Mouse (Mus musculus) midbrain, embryonic 13.5 days (tissue): Measurements from ENCODE around the gene B4galnt2. TPM values are rescaled to one million over a fixed set of nuclear protein-coding genes. Genes with fewer than 3 reads are reported as not detected.

Experiments
- ATAC-seq: fragments of 200-750 bp; cut with Nextera tagmentation; 2 replicates; pipeline ENCODE4 v1.8.0; 2017; ENCODE audit warnings: mild to moderate bottlenecking, moderate TSS enrichment, moderate library complexity
- H3K27ac ChIP-seq: fragments of 300-500 bp; sonication (generic); 2 replicates; pipeline ENCODE4 v1.5.1; 2015; ENCODE audit warnings: inconsistent platforms, mild to moderate bottlenecking, moderate library complexity
- H3K27me3 ChIP-seq: fragments of 300-500 bp; sonication (generic); 2 replicates; pipeline ENCODE4 v1.6.1; 2015; ENCODE audit warnings: mild to moderate bottlenecking, inconsistent platforms
- H3K36me3 ChIP-seq: fragments of 300-500 bp; sonication (generic); 2 replicates; pipeline ENCODE4 v1.6.1; 2015; ENCODE audit warnings: mild to moderate bottlenecking, inconsistent platforms
- H3K4me1 ChIP-seq: fragments of 300-500 bp; sonication (generic); replicated peaks from 2 replicates; pipeline ENCODE4 v1.6.1; 2015; ENCODE audit warnings: inconsistent platforms
- H3K4me2 ChIP-seq: fragments of 300-500 bp; sonication (generic); replicated peaks from 2 replicates; pipeline ENCODE4 v1.6.1; 2015; ENCODE audit warnings: moderate library complexity, mild to moderate bottlenecking, inconsistent platforms
- H3K4me3 ChIP-seq: fragments of 300-500 bp; sonication (generic); replicated peaks from 2 replicates; pipeline ENCODE4 v1.5.1; 2015; ENCODE audit warnings: mild to moderate bottlenecking, inconsistent platforms
- H3K9ac ChIP-seq: fragments of 300-500 bp; sonication (generic); replicated peaks from 2 replicates; pipeline ENCODE4 v1.6.1; 2015; ENCODE audit warnings: mild to moderate bottlenecking, inconsistent platforms
- H3K9me3 ChIP-seq: fragments of 300-500 bp; sonication (generic); 2 replicates; pipeline ENCODE4 v1.6.1; 2016; ENCODE audit warnings: mild to moderate bottlenecking, inconsistent platforms
- WGBS: fragments of 180-500 bp; shearing (Covaris S2); methylation state at CpG from one replicate; pipeline ENCODE4 v1.1.7; 2015; 5-methylcytosine and 5-hydroxymethylcytosine counted together
- polyA plus RNA-seq: library from polyadenylated mRNA; unstranded; fragments of >200 nt; fragmentation: Nextera tagmentation; extraction: Ambion mirVana; gene quantifications from 2 replicates; pipeline ENCODE4 v1.2.1, GENCODE M21; 2015

Gene B4galnt2
- polyA plus RNA-seq, 1 experiment from 2014 or later: not detected

GRCm38 (mm10) chr11:95853684-95854083, 61.0 kb downstream of the B4galnt2 start:
- Histone ChIP-seq H3K4me3 (no peak overlapping the region), H3K4me1 (peaks cover 10% of the 10 kb centered on the region), H3K4me2 (no peak overlapping the region), H3K9ac (no peak overlapping the region), H3K27me3 (0 out of 2 replicates have a peak, but pooled peaks cover 2% of the 10 kb centered on the region), H3K9me3 (no peaks in the 10 kb centered on the region), H3K36me3 (no peaks in the 10 kb centered on the region), H3K27ac (no peak overlapping the region)
- no peak for ATAC-seq
- 58% methylated on average over 5 of the region's 5 CpGs for WGBS

DNA sequence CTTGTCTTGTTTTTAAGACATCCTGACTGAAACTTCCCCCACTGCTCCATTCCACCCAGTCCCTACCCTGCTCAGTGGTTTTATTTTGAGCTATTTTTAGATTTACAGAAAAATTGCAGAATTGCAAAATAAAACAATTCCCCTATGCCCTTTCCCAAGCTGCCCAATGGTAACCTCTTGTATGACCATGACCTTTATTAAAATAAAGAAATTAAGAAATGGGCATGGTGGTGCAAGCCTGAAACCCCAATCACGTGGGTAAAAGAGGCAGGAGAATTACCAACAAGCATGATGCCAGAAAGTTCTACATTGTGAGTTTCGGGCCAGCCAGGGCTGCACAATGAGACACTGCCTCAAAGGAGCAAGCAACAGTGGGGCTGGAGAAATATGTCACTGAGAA, 63.8 kb downstream of the B4galnt2 start:
- no peak overlapping the region for H3K4me3 ChIP-seq
- WGBS: 76% methylated on average over 2 of the region's 2 CpGs

DNA sequence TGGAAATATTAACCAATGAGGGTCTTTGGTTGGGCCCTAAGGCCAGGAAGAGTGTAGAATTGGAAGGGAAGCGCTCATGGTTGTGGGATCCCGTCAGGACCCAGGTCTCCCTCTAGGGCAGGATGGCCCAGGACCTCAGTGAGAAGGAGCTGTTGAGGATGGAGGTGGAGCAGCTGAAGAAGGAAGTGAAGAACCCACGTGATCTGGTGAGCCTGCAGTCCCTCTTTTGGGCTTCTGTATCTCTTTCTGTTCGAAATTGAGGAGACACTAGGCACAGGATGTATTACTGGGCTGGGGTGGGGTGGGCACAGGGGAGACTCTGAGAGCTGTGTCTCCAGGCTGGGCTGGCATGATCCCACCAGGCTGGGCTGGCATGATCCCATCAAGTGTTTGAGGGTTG, 69.8 kb downstream of the B4galnt2 start:
- peaks cover 5% of the 10 kb centered on the region; the same call in 1 of the 2 replicates for H3K4me1 ChIP-seq
- no peaks in the 10 kb centered on the region for H3K9me3 ChIP-seq
- no peak overlapping the region for H3K9ac ChIP-seq
- no peak overlapping the region for H3K27ac ChIP-seq
- H3K36me3 ChIP-seq: no peaks in the 10 kb centered on the region
- H3K4me2 ChIP-seq: no peak overlapping the region
- no peak for ATAC-seq
- H3K4me3 ChIP-seq: no peak overlapping the region
- WGBS: 67% methylated on average over 4 of the region's 4 CpGs
- H3K27me3 ChIP-seq: peaks cover 27% of the 10 kb centered on the region

More for the DNA sequence above, 63.8 kb downstream of the B4galnt2 start:
- no peak for ATAC-seq
- H3K4me2 ChIP-seq: no peak overlapping the region
- H3K9ac ChIP-seq: no peak overlapping the region
- no peaks in the 10 kb centered on the region for H3K4me1 ChIP-seq
- H3K27ac ChIP-seq: no peak overlapping the region
- H3K27me3 ChIP-seq: 0 out of 2 replicates have a peak, but pooled peaks cover 2% of the 10 kb centered on the region
- no peaks in the 10 kb centered on the region for H3K9me3 ChIP-seq
- no peaks in the 10 kb centered on the region for H3K36me3 ChIP-seq

- Histone ChIP-seq H3K36me3 (no peaks in the 10 kb centered on the region), H3K4me3 (no peak overlapping the region), H3K9me3 (no peaks in the 10 kb centered on the region), H3K4me1 (peaks cover 5% of the 10 kb centered on the region; the same call in 1 of the 2 replicates), H3K27ac (no peak overlapping the region), H3K27me3 (peaks cover 31% of the 10 kb centered on the region), H3K9ac (no peak overlapping the region), H3K4me2 (no peak overlapping the region)
- WGBS: 62% methylated on average over 6 of the region's 6 CpGs
- no peak for ATAC-seq
Observed at GRCm38 (mm10) chr11:95843421-95843950, 71.2 kb downstream of the B4galnt2 start.

DNA sequence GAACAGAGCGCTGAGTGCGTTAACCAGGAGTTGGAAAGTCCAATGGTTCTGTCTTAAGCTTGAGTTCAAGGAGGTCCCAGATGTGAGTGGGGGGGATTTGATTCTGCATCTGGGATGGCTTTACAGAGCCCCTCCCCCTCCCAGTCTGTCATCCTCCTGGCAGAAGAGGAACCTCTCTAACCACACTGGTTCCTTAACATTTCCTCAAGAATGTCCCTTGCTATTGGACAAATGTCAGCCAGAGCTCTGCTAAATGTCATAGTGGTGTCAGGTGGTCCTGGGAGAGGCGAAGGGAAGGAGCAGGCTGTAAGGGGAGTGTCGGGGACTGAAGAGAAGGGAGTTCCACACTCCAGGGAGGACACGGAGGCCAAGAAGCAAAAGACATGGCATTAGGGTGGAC, 71.7 kb downstream of the B4galnt2 start:
- H3K4me2 ChIP-seq: no peak overlapping the region
- H3K4me1 ChIP-seq: peaks cover 5% of the 10 kb centered on the region; the same call in 1 of the 2 replicates
- peaks cover 33% of the 10 kb centered on the region for H3K27me3 ChIP-seq
- no peak overlapping the region for H3K4me3 ChIP-seq
- ATAC-seq: no peak
- H3K9me3 ChIP-seq: no peaks in the 10 kb centered on the region
- 84% methylated on average over 5 of the region's 5 CpGs for WGBS
- no peak overlapping the region for H3K27ac ChIP-seq
- H3K9ac ChIP-seq: no peak overlapping the region
- no peaks in the 10 kb centered on the region for H3K36me3 ChIP-seq

GRCm38 (mm10) chr11:95842074-95842681, 72.5 kb downstream of the B4galnt2 start, which contains the start of gene Abi3:
TSS of gene Abi3 (minus strand) at chr11:95842476.
- H3K4me3 ChIP-seq: no peak within 1 kb of the TSS
- no peaks in the 10 kb centered on the region for H3K36me3 ChIP-seq
- no peaks in the 10 kb centered on the region for H3K9me3 ChIP-seq
- H3K27me3 ChIP-seq: peaks cover 37% of the 10 kb centered on the region
- WGBS: 11% methylated on average over 11 of the region's 11 CpGs
- no peak for ATAC-seq
- H3K4me1 ChIP-seq: peaks cover 5% of the 10 kb centered on the region; the same call in 1 of the 2 replicates
- no peak within 1 kb of the TSS for H3K27ac ChIP-seq
- H3K4me2 ChIP-seq: no peak within 1 kb of the TSS
- H3K9ac ChIP-seq: no peak within 1 kb of the TSS

DNA sequence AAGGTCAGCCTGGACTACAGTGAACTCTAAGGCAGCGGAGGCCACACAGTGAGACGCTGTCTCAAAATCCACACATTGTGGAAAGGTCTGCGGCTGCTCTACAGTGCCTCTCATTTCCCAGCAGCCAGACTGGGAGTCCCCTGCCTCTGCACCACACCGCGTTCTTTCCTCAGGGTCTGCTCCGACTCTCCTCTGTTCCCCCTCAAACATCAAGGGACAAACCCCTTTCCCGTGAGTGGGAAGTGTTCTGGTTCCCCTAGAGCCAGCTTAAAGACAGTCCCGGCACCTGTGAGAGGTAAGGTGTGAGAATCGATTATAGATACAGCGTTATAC, 73.2 kb downstream of the B4galnt2 start:
- peaks cover 44% of the 10 kb centered on the region for H3K27me3 ChIP-seq
- no peak overlapping the region for H3K4me3 ChIP-seq
- H3K4me1 ChIP-seq: peaks cover 5% of the 10 kb centered on the region; the same call in 1 of the 2 replicates
- no peak overlapping the region for H3K9ac ChIP-seq
- no peak overlapping the region for H3K4me2 ChIP-seq
- no peaks in the 10 kb centered on the region for H3K36me3 ChIP-seq
- 66% methylated on average over 10 of the region's 10 CpGs for WGBS
- H3K9me3 ChIP-seq: no peaks in the 10 kb centered on the region
- H3K27ac ChIP-seq: no peak overlapping the region
- ATAC-seq: no peak

DNA sequence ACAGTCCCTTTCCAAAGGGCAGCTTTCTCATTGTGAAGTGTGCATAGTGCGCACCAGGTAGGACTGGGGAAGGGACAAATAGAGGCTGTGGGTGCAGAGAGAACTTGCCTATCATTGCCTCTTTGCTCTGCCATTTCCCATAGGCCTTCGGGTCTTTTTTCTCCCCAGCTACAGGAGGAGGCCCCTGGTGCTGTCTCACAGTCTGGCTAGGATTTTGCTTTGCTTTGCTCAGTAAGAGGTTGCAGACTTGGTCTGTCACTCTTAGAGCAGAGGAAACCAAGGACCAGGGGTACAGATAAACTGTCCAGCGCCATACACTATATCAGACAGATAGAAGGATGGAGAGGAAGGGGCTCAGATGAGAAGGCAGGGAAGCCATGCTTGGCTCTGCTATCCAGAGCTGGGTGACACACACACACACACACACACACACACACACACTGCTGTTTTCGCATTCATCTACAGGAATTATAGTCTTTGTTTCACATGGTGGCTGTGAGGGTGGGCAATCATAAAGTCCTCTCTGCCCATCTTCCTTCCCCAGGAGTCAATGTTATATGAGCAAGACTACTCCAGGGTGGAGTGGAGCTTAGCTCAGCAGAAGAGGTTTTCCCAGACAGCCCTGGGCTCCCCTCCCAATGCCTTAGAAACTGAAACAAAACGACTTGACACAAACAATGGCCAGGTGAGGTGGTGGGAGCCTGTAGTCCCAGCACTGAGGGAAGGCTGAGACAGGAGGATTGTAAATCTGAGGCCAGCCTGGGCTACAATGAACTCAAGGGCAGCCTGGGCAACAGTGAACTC, 73.8 kb downstream of the B4galnt2 start:
- Histone ChIP-seq H3K9me3 (no peaks in the 10 kb centered on the region), H3K4me2 (no peak overlapping the region), H3K27ac (no peak overlapping the region), H3K4me3 (no peak overlapping the region), H3K27me3 (peaks cover 50% of the 10 kb centered on the region), H3K36me3 (no peaks in the 10 kb centered on the region), H3K9ac (no peak overlapping the region), H3K4me1 (peaks cover 5% of the 10 kb centered on the region; the same call in 1 of the 2 replicates)
- ATAC-seq: no peak
- WGBS: 76% methylated on average over 5 of the region's 5 CpGs

GRCm38 (mm10) chr11:95838999-95839868, 75.5 kb downstream of the B4galnt2 start:
- no peak overlapping the region for H3K27ac ChIP-seq
- H3K9ac ChIP-seq: no peak overlapping the region
- H3K4me2 ChIP-seq: no peak overlapping the region
- WGBS: 74% methylated on average over 8 of the region's 8 CpGs
- H3K4me1 ChIP-seq: peaks cover 11% of the 10 kb centered on the region
- H3K27me3 ChIP-seq: peaks cover 67% of the 10 kb centered on the region
- H3K9me3 ChIP-seq: no peaks in the 10 kb centered on the region
- H3K4me3 ChIP-seq: no peak overlapping the region
- no peaks in the 10 kb centered on the region for H3K36me3 ChIP-seq
- ATAC-seq: no peak

- H3K4me1 ChIP-seq: peaks cover 18% of the 10 kb centered on the region
- peaks cover 73% of the 10 kb centered on the region for H3K27me3 ChIP-seq
- H3K9ac ChIP-seq: no peak overlapping the region
- no peak overlapping the region for H3K4me3 ChIP-seq
- H3K9me3 ChIP-seq: no peaks in the 10 kb centered on the region
- 85% methylated on average over 4 of the region's 4 CpGs for WGBS
- no peak overlapping the region for H3K4me2 ChIP-seq
- no peak for ATAC-seq
- H3K27ac ChIP-seq: no peak overlapping the region
- H3K36me3 ChIP-seq: no peaks in the 10 kb centered on the region
Observed at GRCm38 (mm10) chr11:95838598-95838997, 76.1 kb downstream of the B4galnt2 start.

DNA sequence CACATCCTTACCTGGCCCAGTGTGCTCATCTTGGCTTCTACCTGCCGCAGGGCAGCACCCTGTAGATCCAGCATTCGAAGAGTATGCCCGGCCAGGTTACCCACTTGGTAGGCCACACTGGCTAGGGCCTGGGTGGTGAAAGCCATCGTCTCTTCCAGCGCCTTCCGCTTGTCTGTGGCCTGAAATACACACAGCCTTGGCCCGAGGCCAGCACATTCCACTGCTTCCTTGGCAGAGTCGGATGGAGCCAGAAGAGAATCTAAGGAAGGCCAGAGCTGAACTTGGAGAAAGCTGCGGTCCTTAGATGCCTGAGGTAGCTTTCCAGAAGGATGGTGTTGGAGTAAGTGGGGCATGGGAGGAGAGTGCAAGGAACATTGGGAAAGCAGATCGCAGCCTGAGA, 77.6 kb downstream of the B4galnt2 start, which contains the start of gene Gngt2:
Gngt2 (plus strand) TSS at position 158 of the 400 bp plus-strand sequence.
- H3K9ac ChIP-seq: no peak within 1 kb of the TSS
- 76% methylated on average over 10 of the region's 10 CpGs for WGBS
- H3K9me3 ChIP-seq: no peaks in the 10 kb centered on the region
- no peaks in the 10 kb centered on the region for H3K36me3 ChIP-seq
- H3K27me3 ChIP-seq: peaks cover 76% of the 10 kb centered on the region
- no peak within 1 kb of the TSS for H3K4me2 ChIP-seq
- H3K4me1 ChIP-seq: peaks cover 22% of the 10 kb centered on the region
- H3K4me3 ChIP-seq: no peak within 1 kb of the TSS
- no peak within 1 kb of the TSS for H3K27ac ChIP-seq
- ATAC-seq: no peak
